Mouse (Mus musculus) hindbrain, embryonic 16.5 days (tissue): ENCODE results near the gene Iqcf5. TPM values are rescaled to one million over a fixed set of nuclear protein-coding genes. Genes with fewer than 3 reads are reported as not detected.

Experiments
- ATAC-seq: fragments of 200-750 bp; cut with Nextera tagmentation; 2 replicates; pipeline ENCODE4 v1.8.0; 2017; ENCODE audit warnings: moderate TSS enrichment, moderate library complexity
- H3K27ac ChIP-seq: fragments of 300-500 bp; sonication (generic); 2 replicates; pipeline ENCODE4 v1.5.1; 2014; ENCODE audit warnings: low read depth, mild to moderate bottlenecking, control low read depth, low read length, moderate library complexity
- H3K27me3 ChIP-seq: fragments of 300-500 bp; sonication (generic); replicated peaks from 2 replicates; pipeline ENCODE4 v1.6.1; 2014; ENCODE audit warnings: low read length; ENCODE audit not compliant: control insufficient read depth, insufficient read depth
- H3K36me3 ChIP-seq: fragments of 300-500 bp; sonication (generic); 2 replicates; pipeline ENCODE4 v1.6.1; 2014; ENCODE audit warnings: mild to moderate bottlenecking, low read length, moderate library complexity, mixed read lengths; ENCODE audit not compliant: control insufficient read depth, insufficient read depth
- H3K4me1 ChIP-seq: fragments of 300-500 bp; sonication (generic); 2 replicates; pipeline ENCODE4 v1.6.1; 2014; ENCODE audit warnings: low read depth, low read length; ENCODE audit not compliant: control insufficient read depth, insufficient read depth
- H3K4me2 ChIP-seq: fragments of 300-500 bp; sonication (generic); 2 replicates; pipeline ENCODE4 v1.6.1; 2014; ENCODE audit warnings: mild to moderate bottlenecking, low read length, control low read depth, moderate library complexity
- H3K4me3 ChIP-seq: fragments of 300-500 bp; sonication (generic); 2 replicates; pipeline ENCODE4 v1.5.1; 2014; ENCODE audit warnings: mild to moderate bottlenecking, low read length, control low read depth, moderate library complexity
- H3K9ac ChIP-seq: fragments of 300-500 bp; sonication (generic); 2 replicates; pipeline ENCODE4 v1.6.1; 2014; ENCODE audit warnings: low read depth, mild to moderate bottlenecking, control low read depth, low read length, moderate library complexity
- H3K9me3 ChIP-seq: fragments of 300-500 bp; sonication (generic); 2 replicates; pipeline ENCODE4 v1.6.1; 2014; ENCODE audit warnings: mild to moderate bottlenecking, low read length, moderate library complexity; ENCODE audit not compliant: control insufficient read depth
- WGBS: fragments of 180-500 bp; shearing (Covaris S2); extraction: QIAGEN DNeasy Blood & Tissue Kit; methylation state at CpG from one replicate; pipeline ENCODE4 v1.1.7; 2014; 5-methylcytosine and 5-hydroxymethylcytosine counted together
- polyA plus RNA-seq: library from polyadenylated mRNA; unstranded; fragments of >200 nt; fragmentation: Nextera tagmentation; extraction: Ambion mirVana; gene quantifications from 2 replicates; pipeline ENCODE4 v1.2.1, GENCODE M21; 2015

Iqcf5 gene
- polyA plus RNA-seq, 1 experiment from 2014 or later, result not detected

GRCm38 (mm10) chr9:106472321-106472720, 42.1 kb upstream of the Iqcf5 start:
- 64% methylated on average over 4 of the region's 4 CpGs for WGBS
- Histone ChIP-seq H3K27me3 (no peaks in the 10 kb centered on the region), H3K36me3 (no peaks in the 10 kb centered on the region), H3K9me3 (no peaks in the 10 kb centered on the region), H3K27ac (no peak overlapping the region), H3K9ac (no peak overlapping the region), H3K4me2 (no peak overlapping the region), H3K4me1 (no peaks in the 10 kb centered on the region; the same call in 1 of the 2 replicates), H3K4me3 (no peak overlapping the region)
- no peak for ATAC-seq

GRCm38 (mm10) chr9:106473081-106473752, 41.2 kb upstream of the Iqcf5 start:
- Histone ChIP-seq H3K9ac (no peak overlapping the region), H3K4me3 (no peak overlapping the region), H3K4me2 (no peak overlapping the region), H3K36me3 (no peaks in the 10 kb centered on the region), H3K27me3 (no peaks in the 10 kb centered on the region), H3K4me1 (peaks cover 5% of the 10 kb centered on the region), H3K9me3 (no peaks in the 10 kb centered on the region), H3K27ac (no peak overlapping the region)
- no peak for ATAC-seq
- 89% methylated on average over 16 of the region's 16 CpGs for WGBS

GRCm38 (mm10) chr9:106473753-106474105, 40.6 kb upstream of the Iqcf5 start:
- peaks cover 9% of the 10 kb centered on the region for H3K4me1 ChIP-seq
- H3K4me2 ChIP-seq, result no peak overlapping the region
- H3K9ac ChIP-seq, result no peak overlapping the region
- H3K27me3 ChIP-seq, result no peaks in the 10 kb centered on the region
- ATAC-seq, result no peak
- no peaks in the 10 kb centered on the region for H3K9me3 ChIP-seq
- no peak overlapping the region for H3K4me3 ChIP-seq
- 81% methylated on average over 5 of the region's 5 CpGs for WGBS
- H3K36me3 ChIP-seq, result no peaks in the 10 kb centered on the region
- no peak overlapping the region for H3K27ac ChIP-seq

GRCm38 (mm10) chr9:106474456-106474855, 39.9 kb upstream of the Iqcf5 start:
- H3K27ac ChIP-seq, result no peak overlapping the region
- H3K27me3 ChIP-seq, result no peaks in the 10 kb centered on the region
- H3K4me1 ChIP-seq, result peaks cover 10% of the 10 kb centered on the region
- H3K9me3 ChIP-seq, result no peaks in the 10 kb centered on the region
- ATAC-seq, result no peak
- peak overlapping the region; percentile 36 for H3K9ac ChIP-seq
- 2% methylated on average over 6 of the region's 6 CpGs for WGBS
- no peak overlapping the region for H3K4me2 ChIP-seq
- no peak overlapping the region for H3K4me3 ChIP-seq
- H3K36me3 ChIP-seq, result no peaks in the 10 kb centered on the region

- no peak for ATAC-seq
- H3K36me3 ChIP-seq, result no peaks in the 10 kb centered on the region
- peaks cover 10% of the 10 kb centered on the region for H3K4me1 ChIP-seq
- WGBS, result 60% methylated on average over 7 of the region's 7 CpGs
- no peak overlapping the region for H3K4me3 ChIP-seq
- no peaks in the 10 kb centered on the region for H3K9me3 ChIP-seq
- no peak overlapping the region for H3K4me2 ChIP-seq
- no peak overlapping the region for H3K27ac ChIP-seq
- no peak overlapping the region for H3K9ac ChIP-seq
- H3K27me3 ChIP-seq, result no peaks in the 10 kb centered on the region
Observed at GRCm38 (mm10) chr9:106475046-106475445, 39.3 kb upstream of the Iqcf5 start.

GRCm38 (mm10) chr9:106475663-106476001, 38.7 kb upstream of the Iqcf5 start, which contains the start of gene Rrp9:
Gene Rrp9, plus strand, starts transcription at chr9:106475963.
- Histone ChIP-seq H3K27me3 (no peaks in the 10 kb centered on the region), H3K9ac (0 out of 2 replicates have a peak within 1 kb of the TSS, but pooled peaks have one; percentile 0), H3K9me3 (no peaks in the 10 kb centered on the region), H3K36me3 (no peaks in the 10 kb centered on the region), H3K4me2 (peak within 1 kb of the TSS; percentile 44), H3K4me1 (peaks cover 10% of the 10 kb centered on the region), H3K27ac (no peak within 1 kb of the TSS), H3K4me3 (peak within 1 kb of the TSS; percentile 67; the same call in 1 of the 2 replicates)
- 92% methylated on average over 10 of the region's 10 CpGs for WGBS
- ATAC-seq, result no peak

- H3K9me3 ChIP-seq, result no peaks in the 10 kb centered on the region
- H3K27me3 ChIP-seq, result no peaks in the 10 kb centered on the region
- H3K4me2 ChIP-seq, result peak overlapping the region; percentile 44
- no peak overlapping the region for H3K27ac ChIP-seq
- WGBS, result 39% methylated on average over 16 of the region's 16 CpGs
- no peak overlapping the region for H3K4me3 ChIP-seq
- peaks cover 10% of the 10 kb centered on the region for H3K4me1 ChIP-seq
- ATAC-seq, result no peak
- H3K36me3 ChIP-seq, result no peaks in the 10 kb centered on the region
- 0 out of 2 replicates have a peak overlapping the region, but pooled peaks have one; percentile 0 for H3K9ac ChIP-seq
Observed at GRCm38 (mm10) chr9:106476002-106476923, 38.1 kb upstream of the Iqcf5 start.

- ATAC-seq, result peak; percentile 99
- Histone ChIP-seq H3K9ac (peak within 1 kb of the TSS; percentile 64), H3K27ac (no peak within 1 kb of the TSS), H3K36me3 (peaks cover 5% of the 10 kb centered on the region; the same call in 1 of the 2 replicates), H3K4me3 (peak within 1 kb of the TSS; percentile 67), H3K27me3 (no peaks in the 10 kb centered on the region), H3K4me1 (peaks cover 10% of the 10 kb centered on the region), H3K4me2 (peak within 1 kb of the TSS; percentile 69), H3K9me3 (no peaks in the 10 kb centered on the region)
- WGBS, result under 1% methylated on average over 41 of the region's 41 CpGs
Observed at GRCm38 (mm10) chr9:106476924-106477484, 37.4 kb upstream of the Iqcf5 start, which contains the start of gene Parp3. Gene Parp3, minus strand, starts transcription at chr9:106476949.

- Histone ChIP-seq H3K4me3 (peak overlapping the region; percentile 67), H3K9me3 (no peaks in the 10 kb centered on the region), H3K36me3 (peaks cover 6% of the 10 kb centered on the region), H3K27me3 (no peaks in the 10 kb centered on the region), H3K9ac (peak overlapping the region; percentile 64), H3K4me1 (peaks cover 10% of the 10 kb centered on the region), H3K27ac (no peak overlapping the region), H3K4me2 (peak overlapping the region; percentile 69)
- WGBS, result 4% methylated on average over 16 of the region's 16 CpGs
- no peak for ATAC-seq
Observed at GRCm38 (mm10) chr9:106477649-106478048, 36.7 kb upstream of the Iqcf5 start.
